Mouse (Mus musculus): ENCODE measurements around the gene Gm21616.
"Not testable (repeated sequence)": the region's sequence is repeated elsewhere in the genome, so short reads cannot be mapped to it uniquely, and the experiment has no call there.

The Gm21616 gene

GRCm38 (mm10) chrX:125435242-125435641 is at the start of gene Gm21616:
TSS of gene Gm21616 (plus strand) at chrX:125435542.
- DNase-seq (ENCODE audit: extremely low spot score): not testable (repeated sequence)
